ENCODE assay signal across 10 mouse cellular contexts in the genomic region with DNA sequence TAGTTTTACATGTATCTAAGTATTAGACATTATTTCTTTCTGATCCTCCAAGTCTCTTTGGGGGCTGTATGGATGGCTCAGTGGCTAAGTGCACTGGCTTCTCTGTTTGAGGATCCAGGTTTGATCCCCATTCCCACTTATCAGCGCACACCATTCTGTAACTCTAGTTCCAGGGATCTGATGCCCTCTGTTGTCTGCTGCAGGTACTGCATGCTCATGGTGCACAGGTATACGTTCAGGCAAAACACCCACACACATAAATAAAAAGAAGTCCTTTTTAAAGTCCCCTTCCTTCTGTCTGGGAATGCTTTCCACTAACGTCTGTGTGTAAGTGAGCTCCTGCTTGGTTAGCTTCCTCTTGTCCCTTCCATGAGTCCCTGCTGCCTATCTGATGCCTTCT. TPM values are rescaled to one million over a fixed set of nuclear protein-coding genes. Genes with fewer than 3 reads are reported as not detected.
DNase-seq lines count a peak whose midpoint lies in the region; ATAC-seq and TF ChIP-seq lines count a peak whose summit lies in the region.
"Had no signal": no experiment of that assay in that cellular context is flagged by ENCODE, and none has a peak within 500 bp of the region (broad histone marks: within the 10 kb centered on the region; RNA-seq: fewer than 3 reads in every experiment).

No protein-coding gene starts in this region.

- peak; percentile 24 for DNase-seq in kidney, postnatal 0 days (ENCODE audit: low spot score)
- DNase-seq in ES-E14 (ENCODE audit: low read depth, low spot score) = peak; percentile 76
- peak; percentile 63 for DNase-seq in c-Kit-positive CD71-positive TER-119-positive erythroid progenitor cells, embryonic 14.5 days (ENCODE audit: low spot score)
- DNase-seq in ovary, postnatal 14 days (ENCODE audit: low spot score) = no peak
- DNase-seq in layer of hippocampus, adult 8-10 months (ENCODE audit: low spot score in 2 of 2) = no peak

- H3K36me3 ChIP-seq in kidney, postnatal 0 days (ENCODE audit: insufficient read depth, low read length) = 0 out of 2 replicates have a peak, but pooled peaks cover 16% of the 10 kb centered on the region
- H3K36me3 ChIP-seq in kidney, embryonic 15.5 days = peaks cover 55% of the 10 kb centered on the region
- no peaks in the 10 kb centered on the region for H3K36me3 ChIP-seq in ES-E14 (ENCODE audit: control insufficient read depth, insufficient read depth, low read length, poor library complexity, severe bottlenecking)

- ATAC-seq in kidney, postnatal 0 days (replicated peaks; ENCODE audit: low FRiP score, low read depth) = no peak
- no peak for ATAC-seq in kidney, embryonic 15.5 days (replicated peaks; ENCODE audit: low FRiP score)
- ATAC-seq in megakaryocyte-erythroid progenitor cell, adult 5-6 weeks (replicated peaks; ENCODE audit: low FRiP score, low TSS enrichment, poor library complexity, severe bottlenecking) = 0 out of 2 replicates have a peak, but pooled peaks have one; percentile 57
- ATAC-seq in inflammation-experienced regulatory T-cells, adult 6 months = no peak

- no peak overlapping the region for H3K9ac ChIP-seq in kidney, postnatal 0 days (ENCODE audit: low read depth, low read length)
- no peak overlapping the region for H3K9ac ChIP-seq in kidney, embryonic 15.5 days
- H3K9ac ChIP-seq in ES-E14 (ENCODE audit: insufficient read depth, low read depth, low read length, poor library complexity, severe bottlenecking) = no peak overlapping the region
- H3K9ac ChIP-seq: embryonic facial prominence, embryonic 15.5 days; stomach, embryonic 15.5 days had no signal

- H3K27me3 ChIP-seq in kidney, postnatal 0 days (ENCODE audit: insufficient read depth, low read length) = no peaks in the 10 kb centered on the region
- H3K27me3 ChIP-seq in kidney, embryonic 15.5 days = no peaks in the 10 kb centered on the region
- H3K27me3 ChIP-seq: embryonic facial prominence, embryonic 15.5 days; stomach, embryonic 15.5 days had no signal

- H3K9me3 ChIP-seq in kidney, postnatal 0 days (replicated peaks; ENCODE audit: low read length) = no peaks in the 10 kb centered on the region
- no peaks in the 10 kb centered on the region for H3K9me3 ChIP-seq in kidney, embryonic 15.5 days (replicated peaks)
- H3K9me3 ChIP-seq in ES-E14 (ENCODE audit: control insufficient read depth, insufficient read depth, low read depth, low read length) = no peaks in the 10 kb centered on the region
- H3K9me3 ChIP-seq: embryonic facial prominence, embryonic 15.5 days; stomach, embryonic 15.5 days had no signal

- WGBS in kidney, postnatal 0 days = 69% methylated on average over 3 of the region's 3 CpGs
- 66% methylated on average over 3 of the region's 3 CpGs for WGBS in kidney, embryonic 15.5 days

- no peak overlapping the region for H3K4me2 ChIP-seq in kidney, postnatal 0 days (ENCODE audit: low read length)
- no peak overlapping the region for H3K4me2 ChIP-seq in kidney, embryonic 15.5 days
- H3K4me2 ChIP-seq: embryonic facial prominence, embryonic 15.5 days; stomach, embryonic 15.5 days had no signal

- in situ Hi-C loops in ES-E14 (cut with MboI; ENCODE audit: low sequenced_read_pairs in 2 of 2, unreplicated experiment in 2 of 2) = no loop called here

- no peaks in the 10 kb centered on the region for H3K4me1 ChIP-seq in kidney, postnatal 0 days (replicated peaks; ENCODE audit: insufficient read depth, low read length)
- no peaks in the 10 kb centered on the region for H3K4me1 ChIP-seq in kidney, embryonic 15.5 days
- no peaks in the 10 kb centered on the region for H3K4me1 ChIP-seq in ES-E14 (ENCODE audit: control insufficient read depth in 2 of 2, insufficient read depth in 2 of 2, low read length in 2 of 2, poor library complexity in 1 of 2)
- H3K4me1 ChIP-seq: embryonic facial prominence, embryonic 15.5 days; stomach, embryonic 15.5 days had no signal

- no peak overlapping the region for H3K4me3 ChIP-seq in kidney, postnatal 0 days (replicated peaks; ENCODE audit: low read depth, low read length)
- H3K4me3 ChIP-seq in kidney, embryonic 15.5 days (replicated peaks) = no peak overlapping the region
- no peak overlapping the region for H3K4me3 ChIP-seq in ES-E14 (ENCODE audit: insufficient read depth in 1 of 2, low read depth in 1 of 2, low read length in 2 of 2, poor library complexity in 1 of 2, severe bottlenecking in 1 of 2)
- H3K4me3 ChIP-seq: embryonic facial prominence, embryonic 15.5 days; stomach, embryonic 15.5 days had no signal

- no peak overlapping the region for H3K27ac ChIP-seq in kidney, postnatal 0 days
- H3K27ac ChIP-seq in kidney, embryonic 15.5 days = no peak overlapping the region
- no peak overlapping the region for H3K27ac ChIP-seq in ES-E14 (ENCODE audit: insufficient read depth, low read depth, low read length, poor library complexity, severe bottlenecking)
- H3K27ac ChIP-seq: embryonic facial prominence, embryonic 15.5 days; stomach, embryonic 15.5 days had no signal

- TF ChIP-seq CTCF in kidney, postnatal 0 days (IDR thresholded peaks at IDR 0.05; ENCODE audit: low read depth) = peak; percentile 67

TF ChIP-seq in ES-E14, 5 proteins besides CTCF, POLR2A, EP300 and RAD21:
- TF ChIP-seq CHD2 (IDR thresholded peaks at IDR 0.05; ENCODE audit: low read depth, low read length) (no peak), ZC3H11A (IDR thresholded peaks at IDR 0.05; ENCODE audit: borderline replicate concordance, low read depth, low read length) (peak; percentile 66; the same call in 1 of the 2 replicates)

RNA-seq across cellular contexts. Expression of a gene that starts 16.0 kb away (rescaled TPM):
- polyA plus RNA-seq in kidney, postnatal 0 days (2015; fragmentation: Nextera tagmentation; extraction: Ambion mirVana) = 0.33 and 0.50 TPM in 2 replicates
- polyA plus RNA-seq in kidney, embryonic 15.5 days (2015; fragmentation: Nextera tagmentation; extraction: Ambion mirVana) = 1.00 and 1.0 TPM in 2 replicates
- 0.80 and 1.5 TPM in 2 replicates for total RNA-seq in ES-E14 (2012; rRNA removed)
- total RNA-seq in megakaryocyte-erythroid progenitor cell, adult 5-6 weeks (2014; fragmentation: Nextera tagmentation) = not detected in 2 replicates
- 1.2 TPM in 1 of 2 replicates, not detected in the other for total RNA-seq in megakaryocyte-erythroid progenitor cell, adult 5-6 weeks (2017)
- polyA plus RNA-seq in inflammation-experienced regulatory T-cells, adult 6 months (2017; shearing (Covaris generic)) = under 1 TPM in 2 of 3 experiments, not detected in 1; 0.40 to 0.44 TPM
- total RNA-seq in layer of hippocampus, adult 8-10 months (2022) = 1 to 10 TPM; 3.1 to 3.9 (median 3.6) TPM

RNA-seq across cellular contexts. Expression of a gene that starts 18.1 kb away (rescaled TPM):
- 3.4 TPM in 2 replicates for polyA plus RNA-seq in kidney, postnatal 0 days (2015; fragmentation: Nextera tagmentation; extraction: Ambion mirVana)
- polyA plus RNA-seq in kidney, embryonic 15.5 days (2015; fragmentation: Nextera tagmentation; extraction: Ambion mirVana) = 5.3 and 6.5 TPM in 2 replicates
- 3.0 and 3.5 TPM in 2 replicates for total RNA-seq in ES-E14 (2012; rRNA removed)
- total RNA-seq in megakaryocyte-erythroid progenitor cell, adult 5-6 weeks (2014; fragmentation: Nextera tagmentation) = 0.26 and 3.9 TPM in 2 replicates
- total RNA-seq in megakaryocyte-erythroid progenitor cell, adult 5-6 weeks (2017) = 1.4 and 2.3 TPM in 2 replicates
- 1 to 10 TPM in 1 of 3 experiments, not detected in 2; 1.0 TPM for polyA plus RNA-seq in inflammation-experienced regulatory T-cells, adult 6 months (2017; shearing (Covaris generic))
- 10 to 100 TPM; 76.7 to 97.3 (median 85.4) TPM for total RNA-seq in layer of hippocampus, adult 8-10 months (2022)

RNA-seq across cellular contexts. Expression of a gene that starts 31.8 kb away (rescaled TPM):
- 1.9 and 2.0 TPM in 2 replicates for polyA plus RNA-seq in kidney, postnatal 0 days (2015; fragmentation: Nextera tagmentation; extraction: Ambion mirVana)
- 1.5 and 1.8 TPM in 2 replicates for polyA plus RNA-seq in kidney, embryonic 15.5 days (2015; fragmentation: Nextera tagmentation; extraction: Ambion mirVana)
- 0.36 and 0.58 TPM in 2 replicates for total RNA-seq in ES-E14 (2012; rRNA removed)
- total RNA-seq in megakaryocyte-erythroid progenitor cell, adult 5-6 weeks (2014; fragmentation: Nextera tagmentation) = 6.9 and 11.3 TPM in 2 replicates
- total RNA-seq in megakaryocyte-erythroid progenitor cell, adult 5-6 weeks (2017) = 4.1 and 4.7 TPM in 2 replicates
- polyA plus RNA-seq in inflammation-experienced regulatory T-cells, adult 6 months (2017; shearing (Covaris generic)) = 1 to 10 TPM in 1 of 3 experiments, under 1 TPM in 2; 0.38 to 1.0 (median 0.47) TPM
- 1 to 10 TPM; 4.5 to 6.1 (median 5.1) TPM for total RNA-seq in layer of hippocampus, adult 8-10 months (2022)

Comparison
In these comparisons a context has a peak if more than half of its experiments do, and no peak if none do; other contexts are left out.
1. DNase-seq: peak in kidney, postnatal 0 days (single experiment), ES-E14 (single experiment) and c-Kit-positive CD71-positive TER-119-positive erythroid progenitor cells, embryonic 14.5 days (single experiment); none in ovary, postnatal 14 days (single experiment) and layer of hippocampus, adult 8-10 months (0 of 2).
2. RNA of a gene that starts 18.1 kb away (total RNA-seq): 76.7 to 97.3 TPM in layer of hippocampus, adult 8-10 months; 3.0 to 3.5 TPM in ES-E14 and 0.26 to 3.9 TPM in megakaryocyte-erythroid progenitor cell, adult 5-6 weeks; every median in the first group is over 10 times any median in the second.